Mouse (Mus musculus): ENCODE measurements around the gene Col13a1. TPM values are rescaled to one million over a fixed set of nuclear protein-coding genes. Genes with fewer than 3 reads are reported as not detected.
A peak's percentile ranks its signal among the peaks of the same experiment; 100 is the strongest.

The Col13a1 gene
- polyA plus RNA-seq, 3 experiments from 2014 or later = not detected

- no peak for ATAC-seq
Measured at GRCm38 (mm10) chr10:61968003-61968553, 10.8 kb downstream of the Col13a1 start.

- no peak for ATAC-seq
Measured at GRCm38 (mm10) chr10:61967207-61967606, 11.7 kb downstream of the Col13a1 start.

GRCm38 (mm10) chr10:61965386-61965841 is 13.5 kb downstream of the Col13a1 start:
- ATAC-seq = no peak

DNA sequence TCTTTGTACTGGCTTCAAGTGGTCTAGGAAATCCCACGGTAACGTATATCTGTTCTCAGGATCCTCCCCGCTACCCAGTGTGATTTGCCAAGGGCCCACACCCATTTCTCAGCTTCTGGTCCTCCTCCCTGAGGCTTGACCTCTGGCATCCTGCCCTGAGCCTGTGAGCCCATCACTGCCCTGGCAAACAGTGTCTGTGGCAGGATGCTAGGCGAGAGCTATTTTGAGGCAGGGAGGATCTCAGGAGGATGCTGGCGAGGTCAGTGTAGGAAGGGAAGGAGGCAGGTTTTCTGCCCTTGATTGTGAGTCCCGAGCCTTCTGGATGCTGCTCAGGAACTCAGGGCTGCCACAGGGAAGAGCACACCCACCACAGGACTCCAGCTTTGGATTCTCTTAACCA is 22.2 kb downstream of the Col13a1 start:
- no peak for ATAC-seq

DNA sequence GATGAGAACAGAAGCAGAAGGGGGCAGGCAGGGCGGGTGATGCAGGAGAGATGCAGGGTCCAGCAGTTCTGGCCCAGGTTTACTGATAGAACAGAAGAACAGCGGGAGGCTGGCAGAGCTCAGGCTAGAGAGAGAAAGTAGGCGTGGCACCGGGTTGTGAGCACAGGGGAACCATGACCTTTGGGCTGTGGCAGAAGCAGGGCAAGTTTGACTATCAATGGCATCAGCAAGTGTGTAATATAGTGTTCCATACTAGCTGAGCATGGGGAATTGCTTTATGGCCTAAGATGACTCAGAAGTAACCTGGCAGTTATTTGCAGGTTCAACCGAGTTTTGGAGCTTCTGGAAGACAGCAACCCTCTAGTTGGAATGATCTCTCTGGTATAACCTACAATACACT is 25.0 kb downstream of the Col13a1 start:
- ATAC-seq = no peak

DNA sequence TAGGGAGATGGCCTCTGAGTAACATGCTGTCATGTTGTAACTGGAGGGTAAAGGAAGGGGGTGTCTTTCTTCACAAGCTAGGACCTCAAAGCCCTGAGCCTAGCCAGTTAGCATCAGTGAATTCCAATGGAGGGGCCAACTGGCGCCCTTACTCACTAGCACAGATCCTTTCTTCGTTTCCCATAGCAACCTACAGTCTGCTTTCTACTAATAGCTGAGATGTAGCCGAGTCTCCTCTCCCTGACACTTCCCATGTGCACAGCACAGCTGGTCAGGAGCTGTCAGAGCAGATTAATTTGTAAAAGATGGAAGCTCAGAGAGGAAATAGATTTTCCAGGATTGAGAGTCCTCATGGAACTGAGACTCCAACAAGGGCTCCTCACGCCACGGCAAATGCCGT is 29.4 kb downstream of the Col13a1 start:
- no peak for ATAC-seq

DNA sequence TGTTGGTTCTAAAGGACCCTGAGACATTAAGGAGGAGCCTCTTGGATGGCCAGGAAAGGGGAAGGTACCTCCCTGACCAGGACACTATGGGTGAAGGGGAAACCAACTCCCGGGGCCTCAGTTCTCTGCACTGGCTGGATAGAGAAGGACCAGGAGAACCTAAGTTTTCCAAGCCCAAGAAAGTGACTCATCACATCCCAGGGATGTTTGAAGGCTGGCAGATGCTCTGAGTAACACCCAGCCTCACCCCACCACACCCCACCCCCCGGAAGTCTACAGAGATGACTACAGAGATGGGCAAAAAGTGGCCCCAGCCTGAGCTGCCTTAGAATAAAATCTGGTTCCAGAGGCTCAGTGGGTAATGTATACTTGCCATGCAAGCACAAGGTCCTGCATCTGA is 34.5 kb downstream of the Col13a1 start:
- ATAC-seq = no peak

DNA sequence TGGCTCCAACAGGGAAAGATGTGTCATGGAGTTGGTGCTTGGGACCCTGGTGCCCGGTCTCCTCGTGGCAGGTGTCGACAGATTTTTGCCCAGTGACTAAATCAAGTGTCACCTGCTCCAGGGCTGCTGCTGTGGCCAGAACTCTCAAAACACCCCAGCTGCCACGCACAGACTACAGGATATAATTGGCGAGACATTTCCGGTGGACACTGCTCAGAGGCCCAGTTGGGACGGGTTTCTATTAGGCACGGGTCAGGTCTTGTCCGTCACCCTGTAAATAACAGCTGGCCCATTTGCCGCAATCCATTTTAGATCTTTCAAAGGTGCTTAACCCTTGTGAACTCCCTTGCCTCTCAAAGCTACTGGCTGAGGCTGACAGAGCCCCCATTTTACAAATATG is 35.4 kb downstream of the Col13a1 start:
- no peak for ATAC-seq

GRCm38 (mm10) chr10:61942719-61943118 is 36.2 kb downstream of the Col13a1 start:
- no peak for ATAC-seq

- ATAC-seq = no peak
Measured at GRCm38 (mm10) chr10:61936211-61937121, 42.4 kb downstream of the Col13a1 start.

GRCm38 (mm10) chr10:61931678-61932077 is 47.2 kb downstream of the Col13a1 start:
- ATAC-seq = no peak

GRCm38 (mm10) chr10:61929901-61930300 is 49.0 kb downstream of the Col13a1 start:
- ATAC-seq = no peak

GRCm38 (mm10) chr10:61928725-61929651 is 49.9 kb downstream of the Col13a1 start:
- no peak for ATAC-seq

DNA sequence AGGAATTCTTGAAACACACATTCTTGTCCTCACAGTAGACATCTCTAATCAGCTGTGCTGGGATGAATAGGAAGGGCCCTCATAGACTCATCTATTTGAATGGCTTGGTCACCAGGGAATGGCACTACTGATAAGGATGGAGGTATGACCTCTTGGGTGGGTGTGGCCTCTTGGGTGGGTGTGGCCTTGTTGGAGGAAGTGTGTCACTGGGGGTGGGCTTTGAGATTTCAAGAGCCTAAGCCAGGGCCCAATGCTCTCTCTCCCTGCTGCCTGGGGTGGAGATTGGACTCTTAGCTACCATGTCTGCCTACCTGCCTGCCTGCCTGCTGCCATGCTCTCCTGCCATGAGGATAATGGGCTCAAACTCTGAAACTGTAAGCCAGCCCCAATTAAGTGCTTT is 53.2 kb downstream of the Col13a1 start:
- no peak for ATAC-seq

DNA sequence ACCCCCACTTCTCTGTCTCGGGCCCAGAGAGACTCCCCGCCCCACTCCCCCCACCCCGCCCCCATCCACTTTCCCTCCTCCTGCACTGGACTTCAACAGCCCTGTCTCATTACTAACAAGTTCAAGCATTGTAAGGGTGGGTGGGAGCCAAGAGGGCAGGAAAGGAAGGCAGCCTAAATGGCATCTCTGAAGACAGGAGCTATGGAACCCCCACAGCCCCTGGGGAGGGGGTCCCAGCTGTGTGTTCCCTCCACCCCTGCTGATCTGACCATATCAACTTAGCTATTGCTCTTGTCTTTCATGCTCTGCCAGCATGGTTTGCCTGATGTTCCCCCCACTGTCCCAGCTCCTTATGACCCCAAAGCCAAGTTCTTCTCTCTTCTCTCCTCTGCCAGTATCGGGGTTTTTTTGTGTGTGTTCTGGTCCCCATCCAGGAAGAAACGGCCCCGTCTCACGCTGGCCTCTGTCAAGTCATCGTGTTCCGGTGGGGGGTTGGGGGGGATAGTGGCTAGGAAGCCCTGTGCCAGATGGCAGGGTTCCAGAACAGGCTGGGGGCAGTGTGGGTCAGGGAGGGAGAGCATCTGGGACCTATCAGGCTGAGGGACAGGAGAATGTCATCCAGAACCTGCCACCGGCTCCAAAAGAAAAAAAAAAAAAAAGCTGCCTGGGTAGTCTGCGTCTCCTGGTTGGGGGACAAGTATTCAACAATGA is 58.1 kb downstream of the Col13a1 start:
- ATAC-seq = no peak

- no peak for ATAC-seq
Measured at GRCm38 (mm10) chr10:61919924-61920654, 58.8 kb downstream of the Col13a1 start.

GRCm38 (mm10) chr10:61919496-61919895 is 59.4 kb downstream of the Col13a1 start:
- no peak for ATAC-seq

DNA sequence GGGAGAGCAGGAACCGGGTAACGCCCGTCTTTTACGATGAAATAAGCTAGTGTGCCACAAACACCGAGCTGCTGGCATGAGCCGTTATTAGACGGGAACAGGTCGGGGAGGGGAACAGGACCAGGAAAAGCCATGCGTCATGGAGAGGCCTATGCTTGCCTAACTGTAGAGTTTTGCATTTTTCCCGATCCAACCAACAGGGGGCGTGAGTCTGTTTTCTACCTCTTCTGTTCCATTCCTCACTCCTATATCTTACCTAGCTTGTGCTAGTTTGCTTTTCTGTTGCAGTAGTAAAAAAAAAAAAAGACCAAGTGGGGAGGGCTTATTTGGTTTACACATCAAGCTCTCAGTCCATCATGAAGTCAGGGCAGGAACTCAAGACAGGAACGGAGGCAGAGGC is 61.8 kb downstream of the Col13a1 start:
- ATAC-seq = no peak

GRCm38 (mm10) chr10:61911770-61912169 is 67.1 kb downstream of the Col13a1 start:
- no peak for ATAC-seq

- ATAC-seq = no peak
Measured at GRCm38 (mm10) chr10:61909004-61909403, 69.9 kb downstream of the Col13a1 start.

- ATAC-seq = peak; percentile 48
Measured at GRCm38 (mm10) chr10:61906226-61906625, 72.7 kb downstream of the Col13a1 start.

DNA sequence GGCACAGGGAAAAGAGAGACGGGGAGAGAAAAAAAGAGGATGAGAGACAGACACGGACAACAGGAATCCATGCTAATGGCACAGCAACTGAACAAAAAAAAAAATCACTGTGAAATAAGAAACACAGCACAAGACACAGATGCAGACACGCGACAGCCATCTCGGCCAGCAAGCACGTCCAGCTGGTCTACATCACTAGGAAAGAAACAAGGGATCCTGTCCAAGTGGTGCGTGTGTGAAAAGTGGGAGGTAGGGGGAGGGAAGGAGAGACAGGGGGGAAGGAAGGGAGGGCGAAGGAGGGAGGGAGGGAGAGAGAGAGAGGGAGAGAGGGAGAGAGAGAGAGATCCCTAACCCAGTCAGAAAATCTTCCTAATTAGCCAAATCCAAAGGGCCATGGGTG is 73.6 kb downstream of the Col13a1 start:
- ATAC-seq = no peak

Measured in inflammation-experienced regulatory T-cells, adult 6 months (primary cell).